Mouse (Mus musculus) embryonic fibroblast, embryonic 13.5 days (primary cell): ENCODE results near the gene Slf1.

Experiments
- CTCF ChIP-seq: IDR thresholded peaks from 2 replicates; pipeline ENCODE4 v1.5.1; 2011; ENCODE audit warnings: mild to moderate bottlenecking, control low read depth, low read length, moderate library complexity, borderline replicate concordance; ENCODE audit not compliant: insufficient read depth
- POLR2A ChIP-seq: IDR thresholded peaks from 2 replicates; pipeline ENCODE4 v1.6.1; 2011; ENCODE audit warnings: low read depth, mild to moderate bottlenecking, control low read depth, low read length, moderate library complexity

DNA sequence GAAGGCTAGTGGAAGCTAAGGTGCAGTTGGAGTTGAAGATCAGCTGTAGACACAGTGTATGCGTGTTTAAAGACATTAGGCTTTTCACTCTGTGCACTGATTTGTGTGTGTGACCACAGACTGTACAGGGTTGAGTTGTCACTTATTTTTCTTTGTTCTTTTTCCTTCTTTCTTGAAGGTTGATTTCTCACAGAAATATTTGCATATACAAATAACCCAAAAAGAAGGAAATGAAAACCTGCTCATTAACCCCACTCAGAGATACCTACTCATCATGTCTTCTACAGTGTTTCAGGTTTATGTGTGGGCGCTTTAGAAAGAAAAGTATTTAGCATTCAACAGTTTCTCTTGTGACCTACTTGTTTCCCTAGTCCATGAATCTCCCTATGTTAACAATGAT is 5.6 kb upstream of the Slf1 start:
- TF ChIP-seq CTCF, result no peak
- TF ChIP-seq POLR2A, result no peak
